27 mouse cellular contexts compared by ENCODE assay signal in the genomic region with DNA sequence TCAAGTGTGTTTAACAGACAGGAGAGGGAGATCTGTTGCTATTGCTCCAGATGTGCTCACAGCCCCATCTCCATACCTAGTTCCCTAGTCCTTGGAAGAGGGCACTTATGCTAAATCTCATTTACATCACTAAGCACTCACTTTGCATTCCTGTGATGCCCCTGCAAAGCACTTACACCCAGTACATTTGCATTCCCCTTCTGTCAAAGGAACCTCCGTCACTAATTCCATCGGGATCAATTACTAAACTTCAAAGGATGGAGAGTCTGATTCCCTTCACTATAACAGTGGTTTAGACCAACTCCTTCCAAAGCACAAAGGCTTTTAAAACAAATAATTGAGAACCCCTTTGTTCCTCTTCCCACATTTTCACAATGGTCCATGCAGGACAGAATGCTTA. TPM values are rescaled to one million over a fixed set of nuclear protein-coding genes. Genes with fewer than 3 reads are reported as not detected.
DNase-seq lines count a peak whose midpoint lies in the region; ATAC-seq and TF ChIP-seq lines count a peak whose summit lies in the region.
"Had no signal": no experiment of that assay in that cellular context is flagged by ENCODE, and none has a peak within 500 bp of the region (broad histone marks: within the 10 kb centered on the region; RNA-seq: fewer than 3 reads in every experiment).

No protein-coding gene starts in this region.

- H3K4me2 ChIP-seq in forebrain, embryonic 12.5 days = no peak overlapping the region
- H3K4me2 ChIP-seq in midbrain, embryonic 12.5 days (replicated peaks) = no peak overlapping the region
- H3K4me2 ChIP-seq: intestine, embryonic 15.5 days; liver, embryonic 13.5 days had no signal

- DNase-seq in forebrain, embryonic 10.5 days (ENCODE audit: extremely low spot score, low spot score) = no peak
- no peak for DNase-seq in midbrain, embryonic 10.5 days (ENCODE audit: low spot score)
- peak; percentile 62 for DNase-seq in brain, embryonic 14.5 days (ENCODE audit: low read depth)
- no peak for DNase-seq in embryo, embryonic 10 days (ENCODE audit: low spot score)
- DNase-seq in ovary, postnatal 14 days (ENCODE audit: low spot score) = no peak
- DNase-seq: adrenal gland, adult 8-10 months; cerebellum, adult 8-10 months; cerebellum, postnatal 25 days; heart, postnatal 14 days; kidney, adult 2 months; kidney, postnatal 36 days; left cerebral cortex, postnatal 4 days; liver, embryonic 13.5 days; lung, adult 18-20 months; lung, postnatal 4 days; right cerebral cortex, postnatal 4 days; thymus, adult 18-20 months; thymus, postnatal 25 days had no signal

- 1% methylated on average over 2 of the region's 2 CpGs for WGBS in forebrain, embryonic 12.5 days
- 10% methylated on average over 2 of the region's 2 CpGs for WGBS in forebrain, embryonic 10.5 days
- WGBS in midbrain, embryonic 12.5 days = 9% methylated on average over 2 of the region's 2 CpGs
- WGBS in midbrain, embryonic 10.5 days = 5% methylated on average over 2 of the region's 2 CpGs

- no peak overlapping the region for H3K27ac ChIP-seq in forebrain, embryonic 12.5 days
- no peak overlapping the region for H3K27ac ChIP-seq in forebrain, embryonic 10.5 days
- H3K27ac ChIP-seq in midbrain, embryonic 12.5 days (replicated peaks) = 0 out of 2 replicates have a peak overlapping the region, but pooled peaks have one; percentile 25
- no peak overlapping the region; the same call in 1 of the 2 replicates for H3K27ac ChIP-seq in midbrain, embryonic 10.5 days (replicated peaks)
- H3K27ac ChIP-seq: hindbrain, embryonic 10.5 days; hindbrain, postnatal 0 days; intestine, embryonic 15.5 days; layer of hippocampus, adult 2 months; liver, embryonic 13.5 days; stomach, postnatal 0 days had no signal

- no peak overlapping the region for H3K9ac ChIP-seq in forebrain, embryonic 12.5 days
- H3K9ac ChIP-seq in midbrain, embryonic 12.5 days (replicated peaks) = no peak overlapping the region
- H3K9ac ChIP-seq: intestine, embryonic 15.5 days; liver, embryonic 13.5 days had no signal

- peaks cover 7% of the 10 kb centered on the region for H3K4me1 ChIP-seq in forebrain, embryonic 12.5 days
- peaks cover 9% of the 10 kb centered on the region for H3K4me1 ChIP-seq in forebrain, embryonic 10.5 days
- H3K4me1 ChIP-seq in midbrain, embryonic 12.5 days = peaks cover 9% of the 10 kb centered on the region; the same call in 1 of the 2 replicates
- peaks cover 15% of the 10 kb centered on the region for H3K4me1 ChIP-seq in midbrain, embryonic 10.5 days
- H3K4me1 ChIP-seq: intestine, embryonic 15.5 days; liver, embryonic 13.5 days had no signal

- H3K27me3 ChIP-seq in forebrain, embryonic 12.5 days = no peaks in the 10 kb centered on the region
- H3K27me3 ChIP-seq in forebrain, embryonic 10.5 days (ENCODE audit: poor library complexity, severe bottlenecking) = no peaks in the 10 kb centered on the region
- H3K27me3 ChIP-seq in midbrain, embryonic 12.5 days = no peaks in the 10 kb centered on the region
- no peaks in the 10 kb centered on the region for H3K27me3 ChIP-seq in midbrain, embryonic 10.5 days (ENCODE audit: low read depth, poor library complexity, severe bottlenecking)
- H3K27me3 ChIP-seq: intestine, embryonic 15.5 days; liver, embryonic 13.5 days had no signal

- H3K4me3 ChIP-seq in forebrain, embryonic 12.5 days (replicated peaks) = no peak overlapping the region
- no peak overlapping the region for H3K4me3 ChIP-seq in forebrain, embryonic 10.5 days
- no peak overlapping the region for H3K4me3 ChIP-seq in midbrain, embryonic 12.5 days
- H3K4me3 ChIP-seq in midbrain, embryonic 10.5 days = no peak overlapping the region
- H3K4me3 ChIP-seq: hindbrain, embryonic 10.5 days; intestine, embryonic 15.5 days; layer of hippocampus, adult 2 months; liver, embryonic 13.5 days; megakaryocyte, embryonic 14.5 days had no signal

- TF ChIP-seq POLR2A in brain, embryonic 14.5 days (IDR thresholded peaks at IDR 0.05; ENCODE audit: borderline replicate concordance, extremely low read depth, insufficient read depth, insufficient read length, poor library complexity, severe bottlenecking) = no peak

- no peaks in the 10 kb centered on the region for H3K36me3 ChIP-seq in forebrain, embryonic 12.5 days (replicated peaks)
- H3K36me3 ChIP-seq in forebrain, embryonic 10.5 days (replicated peaks) = no peaks in the 10 kb centered on the region
- H3K36me3 ChIP-seq in midbrain, embryonic 12.5 days = no peaks in the 10 kb centered on the region
- H3K36me3 ChIP-seq in midbrain, embryonic 10.5 days = no peaks in the 10 kb centered on the region
- H3K36me3 ChIP-seq: hindbrain, embryonic 10.5 days; intestine, embryonic 15.5 days; liver, embryonic 13.5 days had no signal

- ATAC-seq in forebrain, embryonic 12.5 days (ENCODE audit: low FRiP score) = peak; percentile 25; the same call in 1 of the 2 replicates
- peak; percentile 68 for ATAC-seq in midbrain, embryonic 12.5 days (ENCODE audit: low FRiP score, low read depth)
- ATAC-seq: hindbrain, postnatal 0 days; intestine, embryonic 15.5 days; lung, postnatal 0 days had no signal

- no peak for TF ChIP-seq CTCF in brain, embryonic 14.5 days (IDR thresholded peaks at IDR 0.05; ENCODE audit: borderline replicate concordance, extremely low read depth, insufficient read depth, insufficient read length)

- H3K9me3 ChIP-seq in forebrain, embryonic 12.5 days = no peaks in the 10 kb centered on the region
- no peaks in the 10 kb centered on the region for H3K9me3 ChIP-seq in forebrain, embryonic 10.5 days
- no peaks in the 10 kb centered on the region for H3K9me3 ChIP-seq in midbrain, embryonic 12.5 days
- no peaks in the 10 kb centered on the region for H3K9me3 ChIP-seq in midbrain, embryonic 10.5 days (replicated peaks)
- H3K9me3 ChIP-seq: hindbrain, embryonic 10.5 days; intestine, embryonic 15.5 days; liver, embryonic 13.5 days; megakaryocyte, embryonic 14.5 days had no signal

RNA-seq across cellular contexts. Expression of gene Slc9a9, which starts 7.9 kb away (rescaled TPM):
- polyA plus RNA-seq in forebrain, embryonic 12.5 days (2016; fragmentation: Nextera tagmentation; extraction: Ambion mirVana) = 2.5 and 2.8 TPM in 2 replicates
- 0.91 and 1.2 TPM in 2 replicates for polyA plus RNA-seq in forebrain, embryonic 10.5 days (2016; fragmentation: Nextera tagmentation; extraction: Ambion mirVana)
- polyA plus RNA-seq in midbrain, embryonic 12.5 days (2016; fragmentation: Nextera tagmentation; extraction: Ambion mirVana) = 4.5 and 5.3 TPM in 2 replicates
- 1.9 and 2.3 TPM in 2 replicates for polyA plus RNA-seq in midbrain, embryonic 10.5 days (2016; fragmentation: Nextera tagmentation; extraction: Ambion mirVana)
- polyA plus RNA-seq in brain, embryonic 14.5 days (2012; rRNA removed) = 4.0 and 5.3 TPM in 2 replicates
